Mouse (Mus musculus) testis, adult 2 months (tissue): ENCODE results near the gene Isca1. TPM values are rescaled to one million over a fixed set of nuclear protein-coding genes. Genes with fewer than 3 reads are reported as not detected.
"Not testable (repeated sequence)": the region's sequence is repeated elsewhere in the genome, so short reads cannot be mapped to it uniquely, and the experiment has no call there.

Source experiments
- H3K27ac ChIP-seq: fragments of 200-500 bp; 2 replicates; pipeline ENCODE4 v1.5.1; 2012; ENCODE audit warnings: low read depth, low read length; ENCODE audit not compliant: control insufficient read depth, insufficient read depth
- H3K27me3 ChIP-seq: fragments of 200-500 bp; 2 replicates; pipeline ENCODE4 v1.6.1; 2012; ENCODE audit warnings: mild to moderate bottlenecking, low read length, moderate library complexity; ENCODE audit not compliant: control insufficient read depth, insufficient read depth
- H3K36me3 ChIP-seq: fragments of 200-500 bp; 2 replicates; pipeline ENCODE4 v1.6.1; 2012; ENCODE audit warnings: mild to moderate bottlenecking, low read length; ENCODE audit not compliant: control insufficient read depth, insufficient read depth
- H3K4me1 ChIP-seq: fragments of 200-500 bp; 2 replicates; pipeline ENCODE4 v1.6.1; 2012; ENCODE audit warnings: low read length; ENCODE audit not compliant: control insufficient read depth, insufficient read depth
- H3K4me3 ChIP-seq: fragments of 200-500 bp; 2 replicates; pipeline ENCODE4 v1.5.1; 2012; ENCODE audit warnings: low read depth, mild to moderate bottlenecking, low read length, moderate library complexity, mixed read lengths; ENCODE audit not compliant: control insufficient read depth
- CTCF ChIP-seq: fragments of 200-500 bp; IDR thresholded peaks from 2 replicates; pipeline ENCODE4 v1.5.1; 2012; ENCODE audit warnings: low read depth, mild to moderate bottlenecking, inconsistent platforms, low read length, moderate library complexity; ENCODE audit not compliant: control insufficient read depth, insufficient read depth, insufficient replicate concordance
- POLR2A ChIP-seq: fragments of 200-500 bp; IDR thresholded peaks from 2 replicates; pipeline ENCODE4 v1.6.1; 2012; ENCODE audit warnings: low read depth, mild to moderate bottlenecking, inconsistent platforms, low read length, moderate library complexity; ENCODE audit not compliant: control insufficient read depth
- polyA plus RNA-seq: library from polyadenylated mRNA; depleted of rRNA; stranded (reverse); fragments of >200 nt; gene quantifications from 2 replicates; pipeline ENCODE4 v1.2.3, GENCODE M21; 2012

Isca1 gene
- polyA plus RNA-seq, 1 experiment, result 158 TPM

- no peaks in the 10 kb centered on the region for H3K36me3 ChIP-seq
- no peaks in the 10 kb centered on the region for H3K4me1 ChIP-seq
- H3K27ac ChIP-seq, result peak overlapping the region; percentile 52; the same call in 1 of the 2 replicates
- TF ChIP-seq CTCF (no peak), POLR2A (no peak)
- no peaks in the 10 kb centered on the region for H3K27me3 ChIP-seq
- peak overlapping the region; percentile 67 for H3K4me3 ChIP-seq
These were observed 35.7 kb downstream of the Isca1 start for GRCm38 (mm10) chr13:59733936-59734335.

- peak within 1 kb of the TSS; percentile 83 for H3K4me3 ChIP-seq
- H3K4me1 ChIP-seq, result peaks cover 7% of the 10 kb centered on the region
- no peak for TF ChIP-seq CTCF
- TF ChIP-seq POLR2A, result no peak; the same call in 1 of the 2 replicates
- H3K27ac ChIP-seq, result peak within 1 kb of the TSS; percentile 40
- H3K27me3 ChIP-seq, result no peaks in the 10 kb centered on the region
- no peaks in the 10 kb centered on the region for H3K36me3 ChIP-seq
These were observed 38.0 kb downstream of the Isca1 start, which contains the start of gene Spata31d1d for GRCm38 (mm10) chr13:59731652-59732051. Spata31d1d (minus strand) TSS chr13:59731752.

GRCm38 (mm10) chr13:59728378-59729093, 41.1 kb downstream of the Isca1 start:
- no peak overlapping the region for H3K27ac ChIP-seq
- TF ChIP-seq POLR2A (no peak), CTCF (peak; percentile 72; the same call in 1 of the 2 replicates)
- H3K4me1 ChIP-seq, result peaks cover 14% of the 10 kb centered on the region
- H3K27me3 ChIP-seq, result no peaks in the 10 kb centered on the region
- no peaks in the 10 kb centered on the region for H3K36me3 ChIP-seq
- peak overlapping the region; percentile 83 for H3K4me3 ChIP-seq

GRCm38 (mm10) chr13:59726139-59726867, 43.3 kb downstream of the Isca1 start:
- Histone ChIP-seq H3K4me3 (peak overlapping the region; percentile 82), H3K4me1 (peaks cover 14% of the 10 kb centered on the region), H3K27ac (peak overlapping the region; percentile 65), H3K36me3 (no peaks in the 10 kb centered on the region), H3K27me3 (no peaks in the 10 kb centered on the region)
- TF ChIP-seq CTCF (no peak), POLR2A (peak; percentile 65; the same call in 1 of the 2 replicates)

- H3K4me3 ChIP-seq, H3K27me3 ChIP-seq, H3K27ac ChIP-seq, H3K4me1 ChIP-seq, H3K36me3 ChIP-seq: not testable (repeated sequence)
These were observed 47.5 kb downstream of the Isca1 start for GRCm38 (mm10) chr13:59722089-59722488.

GRCm38 (mm10) chr13:59719475-59719874, 50.1 kb downstream of the Isca1 start:
- no peaks in the 10 kb centered on the region for H3K27me3 ChIP-seq
- no peaks in the 10 kb centered on the region for H3K36me3 ChIP-seq
- TF ChIP-seq POLR2A (no peak), CTCF (no peak)
- no peaks in the 10 kb centered on the region; the same call in 1 of the 2 replicates for H3K4me1 ChIP-seq
- H3K4me3 ChIP-seq, result no peak overlapping the region
- H3K27ac ChIP-seq, result no peak overlapping the region

GRCm38 (mm10) chr13:59718857-59719440, 50.7 kb downstream of the Isca1 start:
- not testable (repeated sequence) for H3K4me1 ChIP-seq, H3K27me3 ChIP-seq, H3K4me3 ChIP-seq, H3K36me3 ChIP-seq, H3K27ac ChIP-seq
